Mouse (Mus musculus) urinary bladder, adult 2 months (tissue): Measurements from ENCODE around the gene Masp2. TPM values are rescaled to one million over a fixed set of nuclear protein-coding genes. Genes with fewer than 3 reads are reported as not detected.

Experiments used
- DNase-seq: peaks from one replicate; pipeline ENCODE4 v3.0.0; 2022; ENCODE audit warnings: low spot score
- polyA plus RNA-seq: library from polyadenylated mRNA; depleted of rRNA; stranded (reverse); fragments of >200 nt; gene quantifications from 2 replicates; pipeline ENCODE4 v1.2.3, GENCODE M21; 2012

The Masp2 gene
- polyA plus RNA-seq, 1 experiment = 0.58 TPM

DNA sequence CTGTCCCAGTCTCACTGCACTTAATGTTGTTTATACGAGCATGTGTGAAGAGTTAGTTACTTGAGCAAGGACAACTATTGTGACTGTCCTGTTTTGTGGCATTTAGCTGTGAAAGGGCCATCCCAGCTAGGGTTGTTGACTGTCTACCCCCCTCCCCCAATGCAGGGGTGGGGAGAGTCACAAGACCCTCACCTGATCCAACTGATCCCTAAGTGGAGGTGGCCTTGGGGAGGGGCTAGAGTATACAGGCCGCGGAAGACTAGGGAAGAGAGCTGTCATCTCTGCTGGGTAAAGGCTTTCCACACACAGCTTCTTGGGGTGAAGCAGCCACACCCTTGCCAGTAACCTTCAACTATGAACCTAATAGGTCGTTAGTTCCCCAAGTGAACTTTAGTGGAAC, 2.0 kb upstream of the Masp2 start:
- no peak for DNase-seq

GRCm38 (mm10) chr4:148601871-148602270, 483 bp upstream of the Masp2 start:
- DNase-seq = no peak

DNA sequence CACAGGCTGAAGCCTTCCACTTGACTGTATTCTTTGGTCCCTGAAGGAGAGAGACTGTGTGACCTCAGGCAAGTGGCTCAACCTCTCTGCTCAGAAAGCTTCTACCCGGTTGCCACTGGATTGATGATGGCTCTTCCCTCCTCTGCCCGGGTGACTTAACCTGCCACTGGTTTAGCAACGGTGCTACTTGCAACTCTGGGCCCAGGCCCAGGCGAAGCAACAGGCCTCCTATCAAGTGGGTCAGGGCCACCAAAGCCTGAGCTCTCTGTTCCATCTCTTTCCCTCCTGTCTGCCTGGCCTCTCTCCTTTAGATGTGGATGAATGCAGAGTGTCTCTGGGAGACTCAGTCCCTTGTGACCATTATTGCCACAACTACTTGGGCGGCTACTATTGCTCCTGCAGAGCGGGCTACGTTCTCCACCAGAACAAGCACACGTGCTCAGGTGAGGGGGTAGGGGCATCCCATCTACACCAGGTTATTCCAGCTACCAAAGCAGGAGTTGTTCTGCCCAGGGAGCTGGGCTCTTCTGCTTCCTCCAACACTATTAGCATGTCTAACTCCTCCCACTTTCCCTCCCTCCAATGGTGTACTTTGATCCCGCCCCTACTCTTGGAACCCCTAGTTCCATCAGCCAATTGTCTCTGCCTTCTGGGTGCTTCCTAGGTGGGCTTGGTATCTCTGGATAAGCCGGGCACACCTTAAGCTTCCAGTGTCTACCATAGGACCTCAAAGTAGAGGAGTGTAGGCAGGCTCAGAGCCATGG, 1.2 kb downstream of the Masp2 start:
- no peak for DNase-seq

GRCm38 (mm10) chr4:148604141-148604540, 1.8 kb downstream of the Masp2 start:
- no peak for DNase-seq

DNA sequence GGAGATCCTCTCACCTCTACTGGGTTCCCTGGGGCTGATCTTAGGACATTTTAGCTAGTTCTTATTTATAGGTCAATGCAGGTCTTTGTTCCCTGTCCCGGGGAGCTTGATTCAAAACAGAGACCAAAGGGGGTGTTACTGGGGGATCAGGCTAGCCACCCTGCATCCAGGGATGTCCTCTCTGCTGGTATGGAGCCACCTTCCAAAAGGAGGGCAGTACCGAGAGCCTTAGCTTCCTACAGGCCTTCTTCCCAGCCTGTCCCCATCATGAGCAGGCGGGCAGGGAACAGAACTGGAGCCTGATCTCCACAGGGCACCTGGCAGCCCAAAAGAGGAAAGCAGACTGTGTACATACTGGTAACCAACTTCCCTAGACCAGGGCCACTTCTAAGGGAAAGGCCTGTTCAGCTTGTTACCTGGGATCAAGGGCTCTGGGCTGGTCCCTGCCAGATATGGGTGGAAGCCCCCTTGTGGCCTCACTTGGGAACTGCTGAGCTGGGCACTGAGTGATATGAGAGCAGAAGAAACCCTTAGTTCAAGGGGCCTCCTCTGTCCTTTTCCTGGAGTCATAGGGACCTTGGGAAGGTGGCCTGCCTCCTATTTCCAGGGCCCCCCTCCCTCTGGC, 2.3 kb downstream of the Masp2 start:
- DNase-seq = no peak

GRCm38 (mm10) chr4:148607758-148608157, 5.4 kb downstream of the Masp2 start:
- peak; percentile 61 for DNase-seq

- no peak for DNase-seq
Measured at GRCm38 (mm10) chr4:148609805-148610204, 7.5 kb downstream of the Masp2 start.

GRCm38 (mm10) chr4:148610631-148611364, 8.4 kb downstream of the Masp2 start:
- DNase-seq = no peak

GRCm38 (mm10) chr4:148612557-148612956, 10.2 kb downstream of the Masp2 start:
- no peak for DNase-seq

DNA sequence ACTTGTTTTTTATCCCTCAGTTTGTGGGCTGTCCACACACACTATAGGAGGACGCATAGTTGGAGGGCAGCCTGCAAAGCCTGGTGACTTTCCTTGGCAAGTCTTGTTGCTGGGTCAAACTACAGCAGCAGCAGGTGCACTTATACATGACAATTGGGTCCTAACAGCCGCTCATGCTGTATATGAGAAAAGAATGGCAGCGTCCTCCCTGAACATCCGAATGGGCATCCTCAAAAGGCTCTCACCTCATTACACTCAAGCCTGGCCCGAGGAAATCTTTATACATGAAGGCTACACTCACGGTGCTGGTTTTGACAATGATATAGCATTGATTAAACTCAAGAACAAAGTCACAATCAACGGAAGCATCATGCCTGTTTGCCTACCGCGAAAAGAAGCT, 11.4 kb downstream of the Masp2 start:
- DNase-seq = no peak

DNA sequence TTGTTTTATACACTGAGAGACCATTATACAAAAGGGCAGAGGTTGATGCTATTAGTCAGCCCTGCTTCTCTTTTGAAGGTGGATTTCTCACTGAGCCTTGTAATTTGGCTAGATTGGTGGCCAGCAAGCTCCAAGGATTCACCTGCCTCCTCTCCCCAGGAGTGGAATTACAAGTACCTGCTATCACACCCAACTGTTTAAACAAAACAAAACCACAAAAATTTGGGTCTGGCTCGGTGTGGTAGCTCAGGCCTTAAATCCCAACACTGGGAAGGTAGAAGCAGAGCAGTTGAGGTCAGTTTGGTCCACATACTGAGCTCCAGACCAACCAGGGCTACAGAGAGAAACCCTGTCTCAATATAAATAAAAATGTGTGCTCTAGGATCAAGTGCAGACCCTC, 17.5 kb downstream of the Masp2 start:
- DNase-seq = no peak

- no peak for DNase-seq
Measured at GRCm38 (mm10) chr4:148620718-148621117, 18.4 kb downstream of the Masp2 start.

DNA sequence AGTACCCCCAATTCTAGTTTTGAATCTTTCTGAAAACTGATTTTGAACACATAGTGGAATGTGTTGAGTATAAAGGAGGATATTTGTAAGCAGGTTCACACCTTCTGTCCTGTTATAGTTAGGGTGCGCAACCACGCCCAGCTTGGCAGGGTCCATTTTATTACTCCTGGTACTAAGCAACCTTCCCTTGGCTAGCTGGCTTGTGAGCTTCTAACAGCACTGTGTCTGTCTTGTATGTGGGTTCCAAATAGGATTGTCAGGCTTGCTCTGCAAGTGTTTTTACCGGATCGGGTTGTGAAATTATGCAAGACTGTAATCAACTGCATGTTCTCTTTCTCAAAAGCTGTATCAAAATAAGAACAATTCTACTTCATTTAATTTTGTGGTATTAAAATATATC, 20.1 kb downstream of the Masp2 start:
- DNase-seq = no peak

- no peak for DNase-seq
Measured at GRCm38 (mm10) chr4:148623609-148624008, 21.3 kb downstream of the Masp2 start.

DNA sequence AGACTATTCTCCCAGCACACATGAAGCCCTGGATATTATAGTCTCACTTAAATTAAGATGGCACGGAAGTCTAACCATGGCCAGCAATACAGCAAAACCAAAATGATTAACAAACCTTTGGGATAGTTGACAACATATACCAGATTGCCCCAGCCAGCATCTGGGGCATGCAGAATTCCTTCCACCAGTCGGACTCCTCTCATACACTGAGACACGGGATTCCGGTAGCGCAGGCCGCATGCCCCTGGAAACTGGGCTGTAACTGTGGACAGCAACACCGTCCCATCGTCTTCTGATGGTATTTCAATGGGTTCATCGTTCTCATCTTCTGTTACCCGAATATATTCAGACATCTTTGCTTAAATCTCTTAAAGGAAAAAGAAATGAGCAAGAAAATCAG, 22.7 kb downstream of the Masp2 start:
- DNase-seq = no peak

DNA sequence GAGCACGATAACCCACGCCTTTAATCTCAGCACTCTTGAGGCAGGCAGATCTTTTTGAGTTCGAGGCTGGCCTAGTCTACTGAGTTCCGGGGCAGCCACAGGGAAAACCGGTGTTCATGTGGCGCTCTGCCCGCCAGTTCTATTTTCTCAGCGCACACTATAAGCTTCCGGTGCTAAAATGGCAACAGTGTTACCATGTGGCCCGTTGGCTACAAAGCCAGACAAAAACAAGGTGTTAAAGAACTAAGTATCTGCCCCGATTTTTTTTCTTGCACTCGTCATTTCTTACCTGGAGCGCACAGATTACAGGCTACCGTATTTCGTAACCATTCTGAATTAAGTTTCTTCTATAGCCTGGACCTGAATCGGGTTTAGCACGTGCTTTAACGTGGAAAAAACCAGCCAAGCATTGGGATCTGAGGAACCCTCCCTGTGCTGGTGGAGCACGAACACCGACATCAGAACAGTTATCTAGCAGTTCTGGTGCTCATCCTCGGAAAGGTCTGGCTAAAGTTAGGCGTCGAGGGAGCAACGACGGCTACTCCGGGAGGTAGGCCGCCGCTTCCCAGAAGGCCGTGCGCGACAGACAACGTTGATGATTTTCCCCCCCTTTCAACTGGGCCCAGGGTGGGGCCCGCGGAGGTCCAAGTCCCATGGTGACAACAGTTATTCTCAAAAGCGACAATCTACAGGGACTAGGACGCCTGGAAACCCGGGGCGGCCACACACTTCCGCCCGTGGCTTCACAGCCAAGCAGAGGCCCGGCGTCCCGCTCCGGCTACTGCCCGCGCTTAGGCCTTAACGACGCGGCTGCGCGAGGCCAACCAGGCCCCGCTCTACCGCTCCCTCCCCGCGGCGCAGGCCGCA, 23.6 kb downstream of the Masp2 start:
- DNase-seq = no peak

- peak; percentile 91 for DNase-seq
Measured at GRCm38 (mm10) chr4:148626623-148627185, 24.4 kb downstream of the Masp2 start, which contains the start of gene Tardbp. Gene Tardbp (minus strand): TSS chr4:148627019.

DNA sequence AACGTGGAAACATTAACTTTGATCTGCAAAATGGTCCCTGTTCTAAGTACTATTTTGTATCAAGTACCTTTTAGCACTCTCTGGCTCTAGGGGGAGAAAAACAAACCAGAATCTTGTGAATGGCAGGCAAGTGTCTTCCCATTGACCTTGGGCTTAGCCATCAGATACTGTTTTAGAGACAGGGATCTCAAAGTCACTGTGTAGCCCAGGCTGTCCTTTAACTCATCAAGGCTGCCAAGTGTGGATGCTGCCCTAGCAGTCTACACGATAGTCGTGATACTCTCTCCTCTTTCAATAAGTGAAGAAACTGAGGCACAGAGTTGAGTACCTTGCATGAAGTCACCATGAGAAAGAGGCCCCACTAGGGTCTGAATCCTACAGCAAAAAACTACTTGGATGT, 24.9 kb downstream of the Masp2 start:
- DNase-seq = no peak

DNA sequence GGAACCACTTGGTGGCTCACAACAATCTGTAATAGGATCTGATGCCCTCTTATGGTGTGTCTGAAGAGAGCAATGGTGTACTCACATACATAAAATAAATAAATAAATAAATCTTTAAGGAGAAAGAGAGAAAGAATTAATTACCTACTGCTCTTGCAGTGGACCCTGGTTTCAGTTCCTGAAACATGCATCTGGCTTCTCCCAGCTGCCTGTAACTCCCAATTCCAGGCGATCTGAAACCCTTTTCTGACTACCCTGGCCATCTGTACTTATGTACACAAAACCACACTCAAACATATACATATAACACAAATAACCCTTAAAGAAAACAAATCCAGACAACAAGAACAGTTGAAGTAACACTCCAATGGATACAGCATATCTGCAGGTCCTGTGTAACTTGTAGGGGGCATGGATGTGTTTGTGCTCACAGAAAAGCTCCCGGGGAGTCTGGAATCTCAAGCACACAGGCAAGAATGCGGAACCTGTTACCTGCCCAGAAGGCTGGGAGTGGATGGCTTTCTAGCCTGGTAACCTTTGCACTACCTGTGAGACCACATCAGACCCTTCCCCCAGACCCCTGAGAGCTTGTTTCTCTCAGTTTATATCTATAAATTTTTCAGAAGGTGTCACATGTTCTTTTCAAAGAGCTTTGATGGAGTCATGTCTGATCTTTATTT, 29.8 kb downstream of the Masp2 start:
- no peak for DNase-seq

GRCm38 (mm10) chr4:148633395-148634061, 31.2 kb downstream of the Masp2 start:
- DNase-seq = no peak
